Mouse (Mus musculus): Measurements from ENCODE around the gene Tle4. TPM values are rescaled to one million over a fixed set of nuclear protein-coding genes. Genes with fewer than 3 reads are reported as not detected.

Gene Tle4
- polyA plus RNA-seq, 1 experiment from 2014 or later = 34.9 TPM

DNA sequence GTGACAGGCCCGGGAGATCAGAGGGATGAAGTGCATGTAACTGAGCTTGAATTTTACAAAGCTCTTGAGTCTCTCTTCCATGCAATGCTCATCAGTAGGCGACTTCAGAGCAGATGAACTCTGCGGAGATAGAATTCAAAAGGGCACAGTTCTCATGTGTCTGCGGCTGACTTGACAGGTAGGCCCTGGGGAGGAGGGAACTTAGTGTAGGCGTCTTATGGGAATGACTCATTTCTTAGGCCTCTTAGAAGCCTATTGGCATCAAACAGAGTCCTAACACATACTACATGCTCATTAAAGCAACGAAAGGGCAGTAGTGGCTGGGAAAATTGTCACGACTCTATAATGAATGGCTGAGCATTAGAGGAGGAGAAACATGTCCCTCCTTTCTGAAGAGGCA, 160.6 kb downstream of the Tle4 start:
- 52% methylated on average over 7 of the region's 7 CpGs for WGBS
- Histone ChIP-seq H3K27ac (replicated peaks) (no peak overlapping the region), H3K4me2 (replicated peaks) (no peak overlapping the region), H3K9ac (replicated peaks) (no peak overlapping the region), H3K4me1 (peaks cover 18% of the 10 kb centered on the region), H3K4me3 (no peak overlapping the region), H3K36me3 (no peaks in the 10 kb centered on the region), H3K27me3 (no peaks in the 10 kb centered on the region), H3K9me3 (no peaks in the 10 kb centered on the region)
- ATAC-seq (replicated peaks) = no peak

DNA sequence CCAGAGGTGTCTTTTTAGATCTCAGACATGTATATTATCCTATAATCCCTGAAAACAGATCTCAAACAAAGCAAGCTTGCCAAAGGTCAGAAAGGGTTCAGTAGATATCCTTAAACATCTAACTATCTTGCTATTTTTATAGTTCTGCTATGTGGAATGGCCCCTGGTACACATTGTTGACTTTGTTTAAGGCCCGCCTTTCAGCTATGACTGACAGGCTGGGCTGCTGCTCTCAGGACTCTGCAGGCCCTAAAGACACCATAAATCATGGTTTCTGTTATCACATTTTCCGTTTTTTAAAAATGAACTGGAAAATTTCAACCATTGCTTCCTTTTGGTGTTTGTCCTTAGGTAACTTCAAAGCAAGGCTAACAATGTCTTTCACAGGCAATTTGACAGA, 161.3 kb downstream of the Tle4 start:
- H3K36me3 ChIP-seq = no peaks in the 10 kb centered on the region
- no peak for ATAC-seq (replicated peaks)
- peaks cover 18% of the 10 kb centered on the region for H3K4me1 ChIP-seq
- H3K9ac ChIP-seq (replicated peaks) = no peak overlapping the region
- H3K9me3 ChIP-seq = no peaks in the 10 kb centered on the region
- no peak overlapping the region for H3K4me2 ChIP-seq (replicated peaks)
- H3K4me3 ChIP-seq = no peak overlapping the region
- peak overlapping the region; percentile 63; the same call in 1 of the 2 replicates for H3K27ac ChIP-seq (replicated peaks)
- H3K27me3 ChIP-seq = no peaks in the 10 kb centered on the region
- 76% methylated on average over 2 of the region's 2 CpGs for WGBS

GRCm38 (mm10) chr19:14435681-14436376, 162.0 kb downstream of the Tle4 start:
- Histone ChIP-seq H3K27ac (replicated peaks) (peak overlapping the region; percentile 83), H3K4me2 (replicated peaks) (peak overlapping the region; percentile 20; the same call in 1 of the 2 replicates), H3K4me3 (no peak overlapping the region), H3K27me3 (no peaks in the 10 kb centered on the region), H3K9ac (replicated peaks) (no peak overlapping the region), H3K4me1 (peaks cover 18% of the 10 kb centered on the region), H3K36me3 (no peaks in the 10 kb centered on the region), H3K9me3 (no peaks in the 10 kb centered on the region)
- 4% methylated on average over 14 of the region's 14 CpGs for WGBS
- peak; percentile 95 for ATAC-seq (replicated peaks)

GRCm38 (mm10) chr19:14433900-14434299, 164.0 kb downstream of the Tle4 start:
- no peak for ATAC-seq (replicated peaks)
- no peak overlapping the region for H3K9ac ChIP-seq (replicated peaks)

GRCm38 (mm10) chr19:14432436-14432835, 165.4 kb downstream of the Tle4 start:
- WGBS = 93% methylated on average over 7 of the region's 7 CpGs

More at GRCm38 (mm10) chr19:14433900-14434299, 164.0 kb downstream of the Tle4 start:
- Histone ChIP-seq H3K27me3 (no peaks in the 10 kb centered on the region), H3K27ac (replicated peaks) (no peak overlapping the region), H3K4me1 (peaks cover 18% of the 10 kb centered on the region), H3K4me3 (no peak overlapping the region), H3K36me3 (no peaks in the 10 kb centered on the region), H3K9me3 (no peaks in the 10 kb centered on the region), H3K4me2 (replicated peaks) (no peak overlapping the region)
- WGBS = 97% methylated on average over 4 of the region's 4 CpGs

GRCm38 (mm10) chr19:14426920-14427319, 170.9 kb downstream of the Tle4 start:
- ATAC-seq (replicated peaks) = no peak
- Histone ChIP-seq H3K4me2 (replicated peaks) (no peak overlapping the region), H3K4me3 (no peak overlapping the region), H3K9me3 (no peaks in the 10 kb centered on the region), H3K9ac (replicated peaks) (no peak overlapping the region), H3K4me1 (peaks cover 12% of the 10 kb centered on the region), H3K27ac (replicated peaks) (no peak overlapping the region), H3K27me3 (no peaks in the 10 kb centered on the region), H3K36me3 (no peaks in the 10 kb centered on the region)
- 21% methylated on average over 6 of the region's 6 CpGs for WGBS

More at GRCm38 (mm10) chr19:14432436-14432835, 165.4 kb downstream of the Tle4 start:
- no peak for ATAC-seq (replicated peaks)
- Histone ChIP-seq H3K9ac (replicated peaks) (no peak overlapping the region), H3K4me3 (no peak overlapping the region), H3K27me3 (no peaks in the 10 kb centered on the region), H3K4me1 (peaks cover 18% of the 10 kb centered on the region), H3K4me2 (replicated peaks) (no peak overlapping the region), H3K27ac (replicated peaks) (no peak overlapping the region), H3K36me3 (no peaks in the 10 kb centered on the region), H3K9me3 (no peaks in the 10 kb centered on the region)

GRCm38 (mm10) chr19:14426244-14426868, 171.5 kb downstream of the Tle4 start:
- Histone ChIP-seq H3K4me3 (no peak overlapping the region), H3K9me3 (no peaks in the 10 kb centered on the region), H3K9ac (replicated peaks) (no peak overlapping the region), H3K4me1 (peaks cover 12% of the 10 kb centered on the region), H3K27ac (replicated peaks) (no peak overlapping the region), H3K27me3 (no peaks in the 10 kb centered on the region), H3K36me3 (no peaks in the 10 kb centered on the region), H3K4me2 (replicated peaks) (no peak overlapping the region)
- 47% methylated on average over 19 of the region's 19 CpGs for WGBS
- no peak for ATAC-seq (replicated peaks)

- Histone ChIP-seq H3K4me3 (no peak overlapping the region), H3K36me3 (no peaks in the 10 kb centered on the region), H3K4me1 (peaks cover 12% of the 10 kb centered on the region), H3K27me3 (no peaks in the 10 kb centered on the region), H3K9ac (replicated peaks) (no peak overlapping the region), H3K27ac (replicated peaks) (no peak overlapping the region), H3K9me3 (no peaks in the 10 kb centered on the region), H3K4me2 (replicated peaks) (no peak overlapping the region)
- WGBS = 91% methylated on average over 6 of the region's 6 CpGs
- no peak for ATAC-seq (replicated peaks)
Observed at GRCm38 (mm10) chr19:14425122-14425521, 172.7 kb downstream of the Tle4 start.

DNA sequence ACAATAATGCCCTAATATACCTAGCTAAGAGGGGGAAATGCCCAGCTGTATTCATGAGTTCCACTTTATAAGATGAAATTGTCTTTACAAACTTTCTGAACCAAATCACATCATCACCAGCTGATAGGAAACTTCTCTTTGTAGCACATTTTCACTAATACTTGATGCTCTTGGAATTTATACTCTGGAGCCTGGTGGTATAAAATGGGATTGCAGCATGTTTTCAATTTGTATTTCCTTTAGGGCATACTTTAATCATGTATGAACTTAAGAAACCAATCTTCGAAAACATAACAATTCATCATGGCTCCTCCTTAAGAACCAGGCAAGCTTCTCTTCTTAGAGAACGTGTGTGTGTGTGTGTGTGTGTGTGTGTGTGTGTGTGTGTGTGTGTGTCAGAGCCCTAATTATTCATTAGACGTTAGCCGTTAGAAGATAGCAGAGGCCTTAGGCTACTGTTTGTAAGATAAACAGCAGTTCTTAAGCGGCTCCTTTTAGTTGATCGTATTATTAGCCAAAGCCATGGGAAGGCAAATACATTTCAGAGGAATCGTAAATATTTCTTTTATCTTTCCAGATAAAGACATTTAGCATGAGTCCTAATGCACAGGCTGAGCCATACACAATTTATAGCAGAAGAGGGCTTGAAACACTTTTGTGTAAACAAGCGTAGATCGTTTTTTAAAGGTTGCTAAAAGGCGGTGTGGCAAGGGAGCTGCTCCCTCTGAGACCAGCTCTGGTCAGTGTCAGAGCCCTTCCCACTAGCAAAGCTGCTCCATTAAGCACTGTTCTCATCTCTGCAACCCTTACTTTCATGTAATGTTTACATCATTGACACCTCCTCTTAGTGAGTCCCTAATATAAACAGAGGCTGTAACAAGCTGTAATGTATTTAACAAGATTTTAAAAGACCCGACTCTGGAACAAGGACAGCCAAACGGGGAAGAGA, 173.6 kb downstream of the Tle4 start:
- H3K4me3 ChIP-seq = no peak overlapping the region
- H3K36me3 ChIP-seq = no peaks in the 10 kb centered on the region
- H3K4me2 ChIP-seq (replicated peaks) = no peak overlapping the region
- no peaks in the 10 kb centered on the region for H3K27me3 ChIP-seq
- no peak overlapping the region for H3K9ac ChIP-seq (replicated peaks)
- no peak for ATAC-seq (replicated peaks)
- H3K9me3 ChIP-seq = no peaks in the 10 kb centered on the region
- peaks cover 16% of the 10 kb centered on the region for H3K4me1 ChIP-seq
- 61% methylated on average over 12 of the region's 12 CpGs for WGBS
- no peak overlapping the region for H3K27ac ChIP-seq (replicated peaks)

- no peak overlapping the region for H3K4me2 ChIP-seq (replicated peaks)
- H3K4me3 ChIP-seq = no peak overlapping the region
- peaks cover 14% of the 10 kb centered on the region for H3K4me1 ChIP-seq
- no peaks in the 10 kb centered on the region for H3K36me3 ChIP-seq
- WGBS = 95% methylated on average over 5 of the region's 5 CpGs
- H3K9me3 ChIP-seq = no peaks in the 10 kb centered on the region
- no peak overlapping the region for H3K27ac ChIP-seq (replicated peaks)
- H3K27me3 ChIP-seq = no peaks in the 10 kb centered on the region
- H3K9ac ChIP-seq (replicated peaks) = no peak overlapping the region
- no peak for ATAC-seq (replicated peaks)
Observed at GRCm38 (mm10) chr19:14421691-14422090, 176.2 kb downstream of the Tle4 start.

- Histone ChIP-seq H3K4me2 (replicated peaks) (no peak overlapping the region), H3K9ac (replicated peaks) (no peak overlapping the region), H3K27me3 (no peaks in the 10 kb centered on the region), H3K27ac (replicated peaks) (no peak overlapping the region), H3K4me1 (peaks cover 23% of the 10 kb centered on the region), H3K4me3 (no peak overlapping the region), H3K36me3 (no peaks in the 10 kb centered on the region), H3K9me3 (no peaks in the 10 kb centered on the region)
- WGBS = 62% methylated on average over 5 of the region's 5 CpGs
- no peak for ATAC-seq (replicated peaks)
Observed at GRCm38 (mm10) chr19:14419886-14420285, 178.0 kb downstream of the Tle4 start.

- Histone ChIP-seq H3K27me3 (no peaks in the 10 kb centered on the region), H3K36me3 (no peaks in the 10 kb centered on the region), H3K4me3 (no peak overlapping the region), H3K27ac (replicated peaks) (no peak overlapping the region), H3K9me3 (no peaks in the 10 kb centered on the region), H3K9ac (replicated peaks) (no peak overlapping the region), H3K4me1 (peaks cover 26% of the 10 kb centered on the region), H3K4me2 (replicated peaks) (no peak overlapping the region)
- ATAC-seq (replicated peaks) = peak; percentile 62
- WGBS = 37% methylated on average over 5 of the region's 5 CpGs
Observed at GRCm38 (mm10) chr19:14416845-14417244, 181.0 kb downstream of the Tle4 start.

All from forebrain, embryonic 15.5 days (tissue).